Mouse (Mus musculus) monocyte, adult 2 months (primary cell): ENCODE measurements around the gene Zfp281.

Source experiments
- DNase-seq, 2 experiments: peaks; one replicate each; pipeline ENCODE4 v3.0.0; 2022; ENCODE audit warnings: low spot score in 2 of 2, low read depth in 1 of 2

The Zfp281 gene

GRCm38 (mm10) chr1:136613300-136613751 lies 11.4 kb upstream of the Zfp281 start:
- DNase-seq, result no peak

- DNase-seq, result no peak
Observed at GRCm38 (mm10) chr1:136614748-136615440, 9.8 kb upstream of the Zfp281 start.

GRCm38 (mm10) chr1:136617163-136617788 lies 7.4 kb upstream of the Zfp281 start:
- no peak for DNase-seq

- DNase-seq, result no peak
Observed at GRCm38 (mm10) chr1:136618570-136618969, 6.1 kb upstream of the Zfp281 start.

GRCm38 (mm10) chr1:136625019-136625895 lies 556 bp downstream of the Zfp281 start:
- no peak for DNase-seq

- DNase-seq, result no peak
Observed at GRCm38 (mm10) chr1:136626141-136626540, 1.4 kb downstream of the Zfp281 start.

- DNase-seq, result no peak
Observed at GRCm38 (mm10) chr1:136626756-136627155, 2.1 kb downstream of the Zfp281 start.

- DNase-seq, result no peak
Observed at GRCm38 (mm10) chr1:136627591-136627990, 2.9 kb downstream of the Zfp281 start.

- DNase-seq, result no peak
Observed at GRCm38 (mm10) chr1:136632891-136633290, 8.2 kb downstream of the Zfp281 start.

GRCm38 (mm10) chr1:136635644-136636043 lies 10.9 kb downstream of the Zfp281 start:
- no peak for DNase-seq

GRCm38 (mm10) chr1:136636946-136637345 lies 12.2 kb downstream of the Zfp281 start:
- DNase-seq, result no peak

GRCm38 (mm10) chr1:136637696-136638095 lies 13.0 kb downstream of the Zfp281 start:
- no peak for DNase-seq

GRCm38 (mm10) chr1:136638211-136638610 lies 13.5 kb downstream of the Zfp281 start:
- no peak for DNase-seq

- DNase-seq, result no peak
Observed at GRCm38 (mm10) chr1:136638699-136639098, 14.0 kb downstream of the Zfp281 start.

- no peak for DNase-seq
Observed at GRCm38 (mm10) chr1:136639221-136639620, 14.5 kb downstream of the Zfp281 start.

- DNase-seq, result no peak
Observed at GRCm38 (mm10) chr1:136642701-136643100, 18.0 kb downstream of the Zfp281 start.

- DNase-seq, result no peak
Observed at GRCm38 (mm10) chr1:136644486-136644885, 19.8 kb downstream of the Zfp281 start.

- DNase-seq, result no peak
Observed at GRCm38 (mm10) chr1:136645849-136646625, 21.3 kb downstream of the Zfp281 start.

- no peak for DNase-seq
Observed at GRCm38 (mm10) chr1:136652066-136652465, 27.4 kb downstream of the Zfp281 start.

GRCm38 (mm10) chr1:136653526-136653925 lies 28.8 kb downstream of the Zfp281 start:
- no peak for DNase-seq

- DNase-seq, result no peak
Observed at GRCm38 (mm10) chr1:136654385-136654784, 29.7 kb downstream of the Zfp281 start.
